Comparison of ENCODE assay signal across 11 mouse cellular contexts in the genomic region with DNA sequence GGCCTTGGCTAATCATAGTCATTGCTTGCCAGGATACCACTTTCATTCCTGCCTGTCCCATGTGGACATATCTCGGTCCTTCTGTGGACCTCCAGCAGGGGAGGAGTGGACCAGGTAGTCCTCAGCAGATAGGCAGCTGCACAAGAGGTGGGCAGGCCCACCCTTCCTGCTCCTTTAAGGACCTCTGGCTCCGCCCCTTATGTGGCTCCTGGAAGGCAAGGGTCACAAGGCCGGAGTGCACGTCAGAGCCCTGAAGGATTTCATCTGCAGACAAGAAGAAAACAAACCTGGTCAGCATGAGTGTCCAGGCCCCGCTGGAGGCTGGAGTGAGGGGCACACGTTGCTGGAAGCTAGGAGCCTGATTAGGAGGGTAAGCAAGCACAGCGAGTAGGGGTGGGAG. TPM values are rescaled to one million over a fixed set of nuclear protein-coding genes. Genes with fewer than 3 reads are reported as not detected.
A peak's percentile ranks its signal among the peaks of the same experiment; 100 is the strongest.
DNase-seq lines count a peak whose midpoint lies in the region.
"Had no signal": no experiment of that assay in that cellular context is flagged by ENCODE, and none has a peak within 500 bp of the region (broad histone marks: within the 10 kb centered on the region; RNA-seq: fewer than 3 reads in every experiment).

No protein-coding gene starts in this region.

- DNase-seq in lung, adult 18-20 months = peak; percentile 18 to 52
- no peak for DNase-seq in lung, postnatal 14 days
- DNase-seq in embryo, embryonic 11 days = peak; percentile 13
- peak; percentile 49 for DNase-seq in kidney, adult 18-20 months
- peak; percentile 13 for DNase-seq in lung, postnatal 10 days
- DNase-seq in gastrocnemius, adult 8-10 months (ENCODE audit: low spot score in 2 of 2) = no peak
- DNase-seq in heart, adult 9 months (ENCODE audit: low spot score in 2 of 2) = no peak
- DNase-seq: gastrocnemius, postnatal 25 days; heart, postnatal 10 days; thymus, adult 2 months had no signal

RNA-seq across cellular contexts. Expression of a gene that starts 16.1 kb away (rescaled TPM):
- not detected for total RNA-seq in gastrocnemius, adult 8-10 months (2022)
- total RNA-seq: gastrocnemius, postnatal 25 days; heart, postnatal 10 days; layer of hippocampus, adult 18-20 months had no signal

RNA-seq across cellular contexts. Expression of a gene that starts 32.6 kb away (rescaled TPM):
- 100 to 1,000 TPM; 206 to 278 (median 246) TPM for total RNA-seq in gastrocnemius, adult 8-10 months (2022)

Comparison
In these comparisons a context has a peak if more than half of its experiments do, and no peak if none do; other contexts are left out.
1. DNase-seq: peak in lung, adult 18-20 months (2 of 2), embryo, embryonic 11 days (single experiment), kidney, adult 18-20 months (single experiment) and lung, postnatal 10 days (single experiment); none in lung, postnatal 14 days (single experiment), gastrocnemius, adult 8-10 months (0 of 2) and heart, adult 9 months (0 of 2).